Mouse (Mus musculus) thymus, adult 2 months (tissue): Measurements from ENCODE around the gene Adcyap1r1. TPM values are rescaled to one million over a fixed set of nuclear protein-coding genes. Genes with fewer than 3 reads are reported as not detected.

ENCODE experiments used
- DNase-seq: peaks from one replicate; pipeline ENCODE4 v3.0.0; 2021
- H3K27ac ChIP-seq: fragments of 200-500 bp; 2 replicates; pipeline ENCODE4 v1.5.1; 2012; ENCODE audit warnings: low read length, control low read depth; ENCODE audit not compliant: control insufficient read depth, insufficient read depth
- H3K27me3 ChIP-seq: fragments of 200-500 bp; 2 replicates; pipeline ENCODE4 v1.6.1; 2012; ENCODE audit warnings: mild to moderate bottlenecking, low read length, moderate library complexity, mixed read lengths; ENCODE audit not compliant: control insufficient read depth, insufficient read depth
- H3K36me3 ChIP-seq: fragments of 200-500 bp; 2 replicates; pipeline ENCODE4 v1.6.1; 2012; ENCODE audit warnings: mild to moderate bottlenecking, low read length, moderate library complexity; ENCODE audit not compliant: control insufficient read depth, insufficient read depth
- H3K4me1 ChIP-seq: fragments of 200-500 bp; replicated peaks from 2 replicates; pipeline ENCODE4 v1.6.1; 2012; ENCODE audit warnings: low read length; ENCODE audit not compliant: control insufficient read depth, insufficient read depth
- H3K4me3 ChIP-seq: fragments of 200-500 bp; 2 replicates; pipeline ENCODE4 v1.5.1; 2012; ENCODE audit warnings: mild to moderate bottlenecking, low read length, control low read depth, moderate library complexity; ENCODE audit not compliant: control insufficient read depth, insufficient read depth
- CTCF ChIP-seq: fragments of 200-500 bp; IDR thresholded peaks from 2 replicates; pipeline ENCODE4 v1.5.1; 2012; ENCODE audit warnings: mild to moderate bottlenecking, control low read depth, low read length, moderate library complexity, borderline replicate concordance; ENCODE audit not compliant: control insufficient read depth, poor library complexity, insufficient read depth; ENCODE audit errors: extremely low read depth
- POLR2A ChIP-seq: fragments of 200-500 bp; IDR thresholded peaks from 2 replicates; pipeline ENCODE4 v1.6.1; 2012; ENCODE audit warnings: mild to moderate bottlenecking, low read length, control low read depth, moderate library complexity; ENCODE audit not compliant: control insufficient read depth, poor library complexity, insufficient read depth; ENCODE audit errors: extremely low read depth
- WGBS: fragments of 180-500 bp; shearing (Covaris S2); methylation state at CpG from one replicate; pipeline ENCODE4 v1.1.7; 2018; 5-methylcytosine and 5-hydroxymethylcytosine counted together
- polyA plus RNA-seq: library from polyadenylated mRNA; depleted of rRNA; stranded (reverse); fragments of >200 nt; gene quantifications from 2 replicates; pipeline ENCODE4 v1.2.3, GENCODE M21; 2012; rRNA removed

The Adcyap1r1 gene
- 1.1 and 1.8 TPM in 2 replicates for polyA plus RNA-seq

GRCm38 (mm10) chr6:55451771-55452371, at the start of gene Adcyap1r1:
TSS of gene Adcyap1r1 (plus strand) at chr6:55451978.
- WGBS, result 4% methylated on average over 58 of the region's 58 CpGs

GRCm38 (mm10) chr6:55402041-55402776, 49.6 kb upstream of the Adcyap1r1 start:
- no peak for TF ChIP-seq POLR2A
- TF ChIP-seq CTCF, result no peak
- no peaks in the 10 kb centered on the region for H3K4me1 ChIP-seq
- no peak for DNase-seq
- no peak overlapping the region for H3K27ac ChIP-seq
- no peaks in the 10 kb centered on the region for H3K36me3 ChIP-seq
- H3K4me3 ChIP-seq, result no peak overlapping the region
- WGBS, result 69% methylated on average over 9 of the region's 9 CpGs
- H3K27me3 ChIP-seq, result no peaks in the 10 kb centered on the region

More at GRCm38 (mm10) chr6:55451771-55452371, at the start of gene Adcyap1r1:
- Histone ChIP-seq H3K36me3 (no peaks in the 10 kb centered on the region), H3K4me1 (no peaks in the 10 kb centered on the region), H3K27ac (no peak within 1 kb of the TSS), H3K27me3 (no peaks in the 10 kb centered on the region; the same call in 1 of the 2 replicates), H3K4me3 (no peak within 1 kb of the TSS)
- TF ChIP-seq POLR2A, result no peak
- no peak for TF ChIP-seq CTCF
- DNase-seq, result no peak

GRCm38 (mm10) chr6:55403411-55404309, 48.1 kb upstream of the Adcyap1r1 start:
- no peak for DNase-seq
- Histone ChIP-seq H3K4me1 (no peaks in the 10 kb centered on the region), H3K27me3 (no peaks in the 10 kb centered on the region), H3K27ac (no peak overlapping the region), H3K36me3 (no peaks in the 10 kb centered on the region), H3K4me3 (no peak overlapping the region)
- 89% methylated on average over 9 of the region's 9 CpGs for WGBS
- TF ChIP-seq POLR2A (no peak), CTCF (no peak)

- no peaks in the 10 kb centered on the region for H3K4me1 ChIP-seq
- no peak overlapping the region for H3K27ac ChIP-seq
- WGBS, result 76% methylated on average over 5 of the region's 5 CpGs
These were observed 47.3 kb upstream of the Adcyap1r1 start for GRCm38 (mm10) chr6:55404421-55404990.

GRCm38 (mm10) chr6:55407345-55407744, 44.4 kb upstream of the Adcyap1r1 start:
- WGBS, result 89% methylated on average over 4 of the region's 4 CpGs
- TF ChIP-seq POLR2A (no peak), CTCF (no peak)
- H3K4me3 ChIP-seq, result no peak overlapping the region
- H3K27me3 ChIP-seq, result no peaks in the 10 kb centered on the region
- H3K36me3 ChIP-seq, result no peaks in the 10 kb centered on the region
- no peak overlapping the region for H3K27ac ChIP-seq
- DNase-seq, result no peak
- H3K4me1 ChIP-seq, result no peaks in the 10 kb centered on the region

More at GRCm38 (mm10) chr6:55404421-55404990, 47.3 kb upstream of the Adcyap1r1 start:
- DNase-seq, result no peak
- Histone ChIP-seq H3K27me3 (no peaks in the 10 kb centered on the region), H3K36me3 (no peaks in the 10 kb centered on the region), H3K4me3 (no peak overlapping the region)
- no peak for TF ChIP-seq POLR2A
- TF ChIP-seq CTCF, result no peak
